Mouse (Mus musculus): ENCODE results near the gene Limk1. TPM values are rescaled to one million over a fixed set of nuclear protein-coding genes. Genes with fewer than 3 reads are reported as not detected.

Limk1 gene
- polyA plus RNA-seq, 1 experiment from 2014 or later, result 14.0 TPM

- no peak overlapping the region for H3K4me2 ChIP-seq (ENCODE audit: low read length)
- no peaks in the 10 kb centered on the region for H3K9me3 ChIP-seq (replicated peaks; ENCODE audit: control insufficient read depth, low read length)
- H3K27ac ChIP-seq (ENCODE audit: low read depth, low read length), result no peak overlapping the region
- H3K27me3 ChIP-seq (replicated peaks; ENCODE audit: control insufficient read depth, insufficient read depth, low read length), result no peaks in the 10 kb centered on the region
- H3K4me1 ChIP-seq (ENCODE audit: control insufficient read depth, insufficient read depth, low read length), result no peaks in the 10 kb centered on the region
- 88% methylated on average over 9 of the region's 9 CpGs for WGBS
- no peak for ATAC-seq
- H3K4me3 ChIP-seq (ENCODE audit: low read depth, low read length), result no peak overlapping the region
- no peak overlapping the region for H3K9ac ChIP-seq (ENCODE audit: low read length)
- DNase-seq (ENCODE audit: low spot score), result no peak
- peaks cover 25% of the 10 kb centered on the region for H3K36me3 ChIP-seq (ENCODE audit: control insufficient read depth, insufficient read depth, low read length)
These were observed 74.7 kb downstream of the Limk1 start for GRCm38 (mm10) chr5:134613727-134614126.

- Histone ChIP-seq H3K27me3 (replicated peaks; ENCODE audit: control insufficient read depth, insufficient read depth, low read length) (no peaks in the 10 kb centered on the region), H3K9ac (ENCODE audit: low read length) (no peak overlapping the region), H3K9me3 (replicated peaks; ENCODE audit: control insufficient read depth, low read length) (no peaks in the 10 kb centered on the region), H3K4me1 (ENCODE audit: control insufficient read depth, insufficient read depth, low read length) (no peaks in the 10 kb centered on the region), H3K27ac (ENCODE audit: low read depth, low read length) (no peak overlapping the region), H3K36me3 (ENCODE audit: control insufficient read depth, insufficient read depth, low read length) (peaks cover 9% of the 10 kb centered on the region), H3K4me2 (ENCODE audit: low read length) (no peak overlapping the region), H3K4me3 (ENCODE audit: low read depth, low read length) (no peak overlapping the region)
- 78% methylated on average over 8 of the region's 8 CpGs for WGBS
- DNase-seq (ENCODE audit: low spot score), result no peak
- no peak for ATAC-seq
These were observed 76.4 kb downstream of the Limk1 start for GRCm38 (mm10) chr5:134611810-134612521.

- Histone ChIP-seq H3K27me3 (replicated peaks; ENCODE audit: control insufficient read depth, insufficient read depth, low read length) (no peaks in the 10 kb centered on the region), H3K27ac (ENCODE audit: low read depth, low read length) (no peak overlapping the region), H3K9ac (ENCODE audit: low read length) (no peak overlapping the region), H3K36me3 (ENCODE audit: control insufficient read depth, insufficient read depth, low read length) (peaks cover 5% of the 10 kb centered on the region; the same call in 1 of the 2 replicates), H3K9me3 (replicated peaks; ENCODE audit: control insufficient read depth, low read length) (no peaks in the 10 kb centered on the region), H3K4me3 (ENCODE audit: low read depth, low read length) (no peak overlapping the region), H3K4me1 (ENCODE audit: control insufficient read depth, insufficient read depth, low read length) (no peaks in the 10 kb centered on the region), H3K4me2 (ENCODE audit: low read length) (no peak overlapping the region)
- 88% methylated on average over 12 of the region's 12 CpGs for WGBS
- DNase-seq (ENCODE audit: low spot score), result no peak
- no peak for ATAC-seq
These were observed 78.3 kb downstream of the Limk1 start for GRCm38 (mm10) chr5:134609916-134610643.

- H3K9me3 ChIP-seq (replicated peaks; ENCODE audit: control insufficient read depth, low read length), result no peaks in the 10 kb centered on the region
- no peak overlapping the region for H3K4me3 ChIP-seq (ENCODE audit: low read depth, low read length)
- no peaks in the 10 kb centered on the region for H3K4me1 ChIP-seq (ENCODE audit: control insufficient read depth, insufficient read depth, low read length)
- no peaks in the 10 kb centered on the region for H3K36me3 ChIP-seq (ENCODE audit: control insufficient read depth, insufficient read depth, low read length)
- 75% methylated on average over 5 of the region's 5 CpGs for WGBS
- ATAC-seq, result no peak
- H3K4me2 ChIP-seq (ENCODE audit: low read length), result no peak overlapping the region
- no peak overlapping the region for H3K9ac ChIP-seq (ENCODE audit: low read length)
- no peak overlapping the region for H3K27ac ChIP-seq (ENCODE audit: low read depth, low read length)
- DNase-seq (ENCODE audit: low spot score), result no peak
- H3K27me3 ChIP-seq (replicated peaks; ENCODE audit: control insufficient read depth, insufficient read depth, low read length), result no peaks in the 10 kb centered on the region
These were observed 81.3 kb downstream of the Limk1 start for GRCm38 (mm10) chr5:134607121-134607520.

GRCm38 (mm10) chr5:134606314-134606713 lies 82.1 kb downstream of the Limk1 start:
- no peaks in the 10 kb centered on the region for H3K9me3 ChIP-seq (replicated peaks; ENCODE audit: control insufficient read depth, low read length)
- ATAC-seq, result no peak
- H3K36me3 ChIP-seq (ENCODE audit: control insufficient read depth, insufficient read depth, low read length), result no peaks in the 10 kb centered on the region
- no peak overlapping the region for H3K4me2 ChIP-seq (ENCODE audit: low read length)
- H3K4me3 ChIP-seq (ENCODE audit: low read depth, low read length), result no peak overlapping the region
- no peaks in the 10 kb centered on the region for H3K4me1 ChIP-seq (ENCODE audit: control insufficient read depth, insufficient read depth, low read length)
- H3K9ac ChIP-seq (ENCODE audit: low read length), result no peak overlapping the region
- no peak for DNase-seq (ENCODE audit: low spot score)
- no peak overlapping the region for H3K27ac ChIP-seq (ENCODE audit: low read depth, low read length)
- no peaks in the 10 kb centered on the region for H3K27me3 ChIP-seq (replicated peaks; ENCODE audit: control insufficient read depth, insufficient read depth, low read length)

Other genes with a start within 250 kb of the Limk1 start
- 50.9 and 60.7 TPM in 2 replicates for gene Gtf2ird1, start 231.9 kb downstream of the Limk1 start, polyA plus RNA-seq (2014; fragmentation: Nextera tagmentation; extraction: Ambion mirVana)
- gene Clip2, start 136.2 kb downstream of the Limk1 start, polyA plus RNA-seq (2014; fragmentation: Nextera tagmentation; extraction: Ambion mirVana), result 11.1 and 15.6 TPM in 2 replicates
- gene Syna, start 128.4 kb downstream of the Limk1 start, polyA plus RNA-seq (2014; fragmentation: Nextera tagmentation; extraction: Ambion mirVana), result 0.10 TPM in 1 of 2 replicates, not detected in the other
- gene Rfc2, start 107.2 kb downstream of the Limk1 start, polyA plus RNA-seq (2014; fragmentation: Nextera tagmentation; extraction: Ambion mirVana), result 240 and 256 TPM in 2 replicates
- gene Lat2, start 73.6 kb downstream of the Limk1 start, polyA plus RNA-seq (2014; fragmentation: Nextera tagmentation; extraction: Ambion mirVana), result 0.99 and 1.6 TPM in 2 replicates
- 402 and 418 TPM in 2 replicates for gene Eif4h, start 49.1 kb downstream of the Limk1 start, polyA plus RNA-seq (2014; fragmentation: Nextera tagmentation; extraction: Ambion mirVana)
- 4.1 and 6.0 TPM in 2 replicates for gene Eln, start 58.7 kb upstream of the Limk1 start, polyA plus RNA-seq (2014; fragmentation: Nextera tagmentation; extraction: Ambion mirVana)
- not detected in 2 replicates for gene Tmem270, start 218.1 kb upstream of the Limk1 start, polyA plus RNA-seq (2014; fragmentation: Nextera tagmentation; extraction: Ambion mirVana)
- gene Cldn13, start 226.9 kb upstream of the Limk1 start, polyA plus RNA-seq (2014; fragmentation: Nextera tagmentation; extraction: Ambion mirVana), result 0.22 TPM in 1 of 2 replicates, not detected in the other
- gene Mettl27, start 243.8 kb upstream of the Limk1 start, polyA plus RNA-seq (2014; fragmentation: Nextera tagmentation; extraction: Ambion mirVana), result 6.3 and 9.4 TPM in 2 replicates